Mouse (Mus musculus): ENCODE measurements at regions not wholly inside any gene's neighbourhood (a gene's known extent, or its start where the extent isn't known, plus 50 kb on each side); places are given as distances from the start of the nearest gene placed in this dataset.

DNA sequence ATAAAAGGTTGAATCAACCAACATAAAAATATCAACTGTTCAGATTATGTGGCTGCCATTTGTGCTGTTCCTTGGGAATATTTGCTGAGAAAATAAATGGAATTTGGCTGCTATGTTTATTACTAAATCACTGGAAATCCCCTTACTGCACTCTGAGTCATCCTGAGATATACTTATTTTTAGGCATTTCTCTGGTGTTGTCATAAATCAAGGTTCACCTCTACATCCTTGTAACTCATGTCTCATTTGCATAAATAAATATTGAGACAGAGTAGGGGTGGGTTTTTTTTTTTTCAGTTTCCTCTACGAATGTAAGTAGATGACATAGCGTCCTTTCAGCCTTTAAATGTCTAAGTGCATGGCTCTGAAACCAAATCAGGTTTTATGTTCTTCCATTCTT lies 191.9 kb upstream of the Fat1 start:
- no peaks in the 10 kb centered on the region for H3K27me3 ChIP-seq (ENCODE audit: control insufficient read depth, insufficient read depth, low read length)
- no peaks in the 10 kb centered on the region for H3K36me3 ChIP-seq (replicated peaks; ENCODE audit: control insufficient read depth, insufficient read depth, low read length)
- H3K9me3 ChIP-seq (replicated peaks; ENCODE audit: control insufficient read depth, low read length): no peaks in the 10 kb centered on the region
- WGBS: 84% methylated on average over 2 of the region's 2 CpGs
- DNase-seq (ENCODE audit: low spot score) (no peak), ATAC-seq (ENCODE audit: insufficient read depth, low read depth) (no peak)
- H3K4me2 ChIP-seq (ENCODE audit: low read depth, low read length): no peak overlapping the region
- no peak overlapping the region for H3K4me3 ChIP-seq (ENCODE audit: low read depth, low read length)
- TF ChIP-seq CTCF (IDR thresholded peaks at IDR 0.05; ENCODE audit: low read depth) (no peak), EP300 (IDR thresholded peaks at IDR 0.05; ENCODE audit: low read depth) (no peak)
- H3K4me1 ChIP-seq (ENCODE audit: control insufficient read depth, insufficient read depth): no peaks in the 10 kb centered on the region
- no peak overlapping the region for H3K27ac ChIP-seq (ENCODE audit: low read depth)
- no peak overlapping the region for H3K9ac ChIP-seq (replicated peaks; ENCODE audit: low read depth, low read length)

DNA sequence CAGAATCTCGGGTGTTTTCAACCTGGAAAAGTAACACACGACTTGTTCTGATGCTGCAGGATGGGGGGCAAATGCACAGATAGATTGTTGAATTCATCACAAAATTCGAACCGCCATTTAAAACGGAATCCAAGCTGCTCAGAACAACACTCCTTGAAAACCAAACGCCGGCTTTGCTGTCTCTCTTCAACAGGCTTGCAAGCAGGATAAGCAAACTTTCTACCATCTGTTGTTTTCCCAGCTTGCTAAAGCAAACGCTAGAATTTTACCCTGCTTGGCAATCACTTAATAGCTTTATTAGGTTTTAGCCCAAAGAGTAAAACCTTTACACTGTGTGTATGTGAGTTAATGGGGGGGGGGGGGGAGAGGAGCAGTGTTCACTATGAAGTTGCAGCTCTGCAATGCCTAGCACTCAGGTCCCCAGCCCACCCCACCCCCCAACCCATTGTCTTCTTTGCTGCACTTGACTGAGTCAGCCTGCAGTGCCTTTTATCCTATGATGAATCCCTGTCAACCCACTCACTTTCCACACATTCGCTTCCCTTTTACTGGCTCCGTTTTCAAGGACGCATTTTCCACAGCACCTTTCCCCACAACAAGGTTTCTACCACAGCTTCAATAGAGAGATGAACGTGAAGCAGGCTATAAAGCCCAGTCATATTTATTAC lies 190.1 kb upstream of the Fat1 start:
- Histone ChIP-seq H3K9me3 (replicated peaks; ENCODE audit: control insufficient read depth, low read length) (no peaks in the 10 kb centered on the region), H3K4me3 (ENCODE audit: low read depth, low read length) (no peak overlapping the region), H3K27ac (ENCODE audit: low read depth) (no peak overlapping the region), H3K4me2 (ENCODE audit: low read depth, low read length) (no peak overlapping the region), H3K9ac (replicated peaks; ENCODE audit: low read depth, low read length) (no peak overlapping the region), H3K27me3 (ENCODE audit: control insufficient read depth, insufficient read depth, low read length) (no peaks in the 10 kb centered on the region), H3K4me1 (ENCODE audit: control insufficient read depth, insufficient read depth) (no peaks in the 10 kb centered on the region), H3K36me3 (replicated peaks; ENCODE audit: control insufficient read depth, insufficient read depth, low read length) (no peaks in the 10 kb centered on the region)
- TF ChIP-seq EP300 (IDR thresholded peaks at IDR 0.05; ENCODE audit: low read depth) (no peak), CTCF (IDR thresholded peaks at IDR 0.05; ENCODE audit: low read depth) (no peak)
- DNase-seq (ENCODE audit: low spot score) (no peak), ATAC-seq (ENCODE audit: insufficient read depth, low read depth) (no peak)
- WGBS: 75% methylated on average over 12 of the region's 12 CpGs

DNA sequence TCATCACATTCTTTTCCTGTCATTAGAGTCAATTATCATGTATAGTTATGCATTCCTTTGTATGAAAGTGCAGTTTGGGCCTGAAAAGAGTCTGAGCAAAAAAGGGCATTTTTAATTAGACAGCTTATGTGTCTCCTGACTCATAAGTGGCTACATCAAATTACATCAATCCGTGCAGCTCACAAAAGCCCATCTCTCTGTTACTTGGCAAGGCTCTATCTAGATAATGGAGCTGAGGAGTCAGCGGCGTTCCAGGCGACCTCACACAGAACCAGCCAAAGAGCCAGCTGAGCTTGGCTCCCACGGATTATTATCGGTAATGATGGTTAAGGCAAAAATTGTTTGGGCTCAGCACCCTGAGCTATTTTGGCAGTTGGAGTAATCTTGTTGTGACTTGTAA lies 176.5 kb upstream of the Fat1 start:
- Histone ChIP-seq H3K4me3 (ENCODE audit: low read depth, low read length) (no peak overlapping the region), H3K36me3 (replicated peaks; ENCODE audit: control insufficient read depth, insufficient read depth, low read length) (no peaks in the 10 kb centered on the region), H3K4me2 (ENCODE audit: low read depth, low read length) (no peak overlapping the region), H3K4me1 (ENCODE audit: control insufficient read depth, insufficient read depth) (no peaks in the 10 kb centered on the region), H3K27me3 (ENCODE audit: control insufficient read depth, insufficient read depth, low read length) (no peaks in the 10 kb centered on the region), H3K27ac (ENCODE audit: low read depth) (no peak overlapping the region), H3K9me3 (replicated peaks; ENCODE audit: control insufficient read depth, low read length) (no peaks in the 10 kb centered on the region), H3K9ac (replicated peaks; ENCODE audit: low read depth, low read length) (no peak overlapping the region)
- 47% methylated on average over 6 of the region's 6 CpGs for WGBS
- DNase-seq (ENCODE audit: low spot score) (no peak), ATAC-seq (ENCODE audit: insufficient read depth, low read depth) (no peak)
- TF ChIP-seq EP300 (IDR thresholded peaks at IDR 0.05; ENCODE audit: low read depth): no peak
- TF ChIP-seq CTCF (IDR thresholded peaks at IDR 0.05; ENCODE audit: low read depth): no peak

DNA sequence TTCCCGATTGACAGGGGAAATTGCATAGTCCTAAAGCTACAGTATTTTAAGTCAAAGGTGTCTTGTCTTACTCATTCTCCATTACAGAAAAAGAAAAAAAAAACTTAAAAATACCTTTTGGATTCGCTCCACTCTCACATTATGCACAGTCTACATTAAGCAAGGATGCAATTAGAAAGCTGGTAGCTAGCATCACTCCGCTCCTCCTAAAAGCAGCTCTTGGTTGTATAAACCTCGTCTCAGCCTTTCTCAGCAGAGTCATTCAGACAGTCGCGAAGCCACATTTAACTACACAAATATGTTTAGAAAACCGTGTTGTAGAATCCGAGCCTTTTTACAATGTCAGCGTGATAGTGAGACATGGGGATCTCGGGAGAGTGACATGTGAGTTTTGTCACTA lies 172.5 kb upstream of the Fat1 start:
- DNase-seq (ENCODE audit: low spot score) (no peak), ATAC-seq (ENCODE audit: insufficient read depth, low read depth) (no peak)
- Histone ChIP-seq H3K36me3 (replicated peaks; ENCODE audit: control insufficient read depth, insufficient read depth, low read length) (no peaks in the 10 kb centered on the region), H3K27ac (ENCODE audit: low read depth) (no peak overlapping the region), H3K27me3 (ENCODE audit: control insufficient read depth, insufficient read depth, low read length) (no peaks in the 10 kb centered on the region), H3K4me3 (ENCODE audit: low read depth, low read length) (no peak overlapping the region), H3K9me3 (replicated peaks; ENCODE audit: control insufficient read depth, low read length) (no peaks in the 10 kb centered on the region), H3K9ac (replicated peaks; ENCODE audit: low read depth, low read length) (no peak overlapping the region), H3K4me1 (ENCODE audit: control insufficient read depth, insufficient read depth) (no peaks in the 10 kb centered on the region), H3K4me2 (ENCODE audit: low read depth, low read length) (no peak overlapping the region)
- WGBS: 86% methylated on average over 10 of the region's 10 CpGs
- TF ChIP-seq CTCF (IDR thresholded peaks at IDR 0.05; ENCODE audit: low read depth): no peak
- no peak for TF ChIP-seq EP300 (IDR thresholded peaks at IDR 0.05; ENCODE audit: low read depth)

DNA sequence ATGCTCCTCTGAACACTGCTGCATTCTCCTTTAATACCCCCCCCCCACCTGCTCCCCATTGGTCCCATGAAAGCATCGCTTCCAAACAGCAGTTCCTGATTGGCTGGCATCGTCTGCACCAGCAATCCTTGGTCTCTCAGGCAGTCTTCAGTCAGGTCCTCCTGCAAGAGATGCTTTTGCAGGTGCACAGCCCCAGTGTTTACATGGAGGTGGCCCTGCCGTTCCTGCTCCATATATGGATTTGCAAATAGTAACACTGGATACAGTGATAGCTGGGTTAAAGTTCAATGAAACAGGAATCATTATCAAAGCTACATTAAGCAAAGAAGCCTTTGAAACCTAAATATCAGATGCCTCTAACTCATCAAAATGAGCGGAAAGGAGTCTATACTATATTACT lies 170.1 kb upstream of the Fat1 start:
- Histone ChIP-seq H3K27ac (ENCODE audit: low read depth) (no peak overlapping the region), H3K9ac (replicated peaks; ENCODE audit: low read depth, low read length) (no peak overlapping the region), H3K36me3 (replicated peaks; ENCODE audit: control insufficient read depth, insufficient read depth, low read length) (no peaks in the 10 kb centered on the region), H3K4me2 (ENCODE audit: low read depth, low read length) (no peak overlapping the region), H3K4me1 (ENCODE audit: control insufficient read depth, insufficient read depth) (no peaks in the 10 kb centered on the region), H3K27me3 (ENCODE audit: control insufficient read depth, insufficient read depth, low read length) (no peaks in the 10 kb centered on the region), H3K9me3 (replicated peaks; ENCODE audit: control insufficient read depth, low read length) (no peaks in the 10 kb centered on the region), H3K4me3 (ENCODE audit: low read depth, low read length) (no peak overlapping the region)
- DNase-seq (ENCODE audit: low spot score) (no peak), ATAC-seq (ENCODE audit: insufficient read depth, low read depth) (no peak)
- 70% methylated on average over 4 of the region's 4 CpGs for WGBS
- TF ChIP-seq EP300 (IDR thresholded peaks at IDR 0.05; ENCODE audit: low read depth): no peak
- no peak for TF ChIP-seq CTCF (IDR thresholded peaks at IDR 0.05; ENCODE audit: low read depth)

DNA sequence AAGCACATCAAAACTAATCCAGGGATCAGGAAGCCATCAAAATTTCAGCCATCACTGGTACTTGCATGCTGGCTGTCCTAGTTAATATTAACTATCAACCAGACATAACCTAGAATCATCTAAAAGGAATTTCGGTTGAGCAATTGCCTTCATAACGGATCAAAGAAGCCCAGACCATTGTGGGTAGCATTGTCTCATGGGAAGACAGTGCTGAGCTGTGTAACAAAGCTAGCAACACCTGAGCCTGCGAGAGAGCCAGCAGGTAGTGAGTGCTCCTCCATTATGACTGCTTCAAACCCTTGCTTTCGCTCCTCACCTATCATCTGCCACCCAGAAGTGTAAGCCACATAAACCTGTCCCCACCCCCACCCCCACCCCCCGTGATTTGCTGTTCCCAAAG lies 169.6 kb upstream of the Fat1 start:
- 68% methylated on average over 5 of the region's 5 CpGs for WGBS
- TF ChIP-seq EP300 (IDR thresholded peaks at IDR 0.05; ENCODE audit: low read depth): no peak
- no peak for TF ChIP-seq CTCF (IDR thresholded peaks at IDR 0.05; ENCODE audit: low read depth)

More for the DNA sequence above, 169.6 kb upstream of the Fat1 start:
- no peak for ATAC-seq (ENCODE audit: insufficient read depth, low read depth)
- no peaks in the 10 kb centered on the region for H3K4me1 ChIP-seq (ENCODE audit: control insufficient read depth, insufficient read depth)
- H3K4me2 ChIP-seq (ENCODE audit: low read depth, low read length): no peak overlapping the region
- no peak for DNase-seq (ENCODE audit: low spot score)
- H3K27me3 ChIP-seq (ENCODE audit: control insufficient read depth, insufficient read depth, low read length): no peaks in the 10 kb centered on the region
- no peak overlapping the region for H3K4me3 ChIP-seq (ENCODE audit: low read depth, low read length)
- H3K36me3 ChIP-seq (replicated peaks; ENCODE audit: control insufficient read depth, insufficient read depth, low read length): no peaks in the 10 kb centered on the region
- no peak overlapping the region for H3K27ac ChIP-seq (ENCODE audit: low read depth)
- H3K9ac ChIP-seq (replicated peaks; ENCODE audit: low read depth, low read length): no peak overlapping the region
- H3K9me3 ChIP-seq (replicated peaks; ENCODE audit: control insufficient read depth, low read length): no peaks in the 10 kb centered on the region

Data from heart, postnatal 0 days (tissue).